Mouse (Mus musculus) adrenal gland, postnatal 10 days (tissue): ENCODE measurements at regions not wholly inside any gene's neighbourhood (a gene's known extent, or its start where the extent isn't known, plus 50 kb on each side); places are given as distances from the start of the nearest gene placed in this dataset.

ENCODE experiments used
- DNase-seq: peaks from one replicate; pipeline ENCODE4 v3.0.0; 2021; ENCODE audit warnings: mixed read lengths

GRCm38 (mm10) chr7:130073890-130074819 is 446.0 kb downstream of the Ate1 start:
- peak; percentile 47 for DNase-seq

- no peak for DNase-seq
These were observed 437.5 kb downstream of the Ate1 start for GRCm38 (mm10) chr7:130082662-130083061.

GRCm38 (mm10) chr7:130085706-130086105 is 434.5 kb downstream of the Ate1 start:
- DNase-seq = no peak

GRCm38 (mm10) chr7:130089896-130090610 is 430.1 kb downstream of the Ate1 start:
- peak; percentile 40 for DNase-seq

GRCm38 (mm10) chr7:130091942-130092341 is 428.2 kb downstream of the Ate1 start:
- no peak for DNase-seq

- DNase-seq = no peak
These were observed 425.0 kb downstream of the Ate1 start for GRCm38 (mm10) chr7:130095141-130095540.

GRCm38 (mm10) chr7:130098606-130099005 is 421.6 kb downstream of the Ate1 start:
- peak; percentile 53 for DNase-seq

- peak; percentile 27 for DNase-seq
These were observed 417.5 kb downstream of the Ate1 start for GRCm38 (mm10) chr7:130102671-130103070.

GRCm38 (mm10) chr7:130106961-130107360 is 413.2 kb downstream of the Ate1 start:
- peak; percentile 68 for DNase-seq

GRCm38 (mm10) chr7:130108362-130108761 is 411.8 kb downstream of the Ate1 start:
- DNase-seq = no peak
